Mouse (Mus musculus) kidney, adult 2 months (tissue): ENCODE results near the gene Akap5.

Source experiments
- CTCF ChIP-seq: fragments of 200-500 bp; conservative IDR thresholded peaks from 2 replicates; pipeline ENCODE4 v1.5.1; 2011; ENCODE audit warnings: low read depth, mild to moderate bottlenecking, control low read depth, low read length, moderate library complexity, mixed read lengths; ENCODE audit not compliant: insufficient read depth, insufficient read length
- POLR2A ChIP-seq: fragments of 200-500 bp; IDR thresholded peaks from one replicate; pipeline ENCODE4 v1.6.1; 2011; ENCODE audit warnings: low read depth, low read length, control low read depth

- TF ChIP-seq CTCF (no peak), POLR2A (no peak)
Measured at GRCm38 (mm10) chr12:76278209-76278608, 46.5 kb upstream of the Akap5 start.
